Mouse (Mus musculus): ENCODE data around the gene Cox8b. TPM values are rescaled to one million over a fixed set of nuclear protein-coding genes. Genes with fewer than 3 reads are reported as not detected.
"Not testable (repeated sequence)": the region's sequence is repeated elsewhere in the genome, so short reads cannot be mapped to it uniquely, and the experiment has no call there.

Cox8b gene
- polyA plus RNA-seq, 1 experiment = 188 TPM

DNA sequence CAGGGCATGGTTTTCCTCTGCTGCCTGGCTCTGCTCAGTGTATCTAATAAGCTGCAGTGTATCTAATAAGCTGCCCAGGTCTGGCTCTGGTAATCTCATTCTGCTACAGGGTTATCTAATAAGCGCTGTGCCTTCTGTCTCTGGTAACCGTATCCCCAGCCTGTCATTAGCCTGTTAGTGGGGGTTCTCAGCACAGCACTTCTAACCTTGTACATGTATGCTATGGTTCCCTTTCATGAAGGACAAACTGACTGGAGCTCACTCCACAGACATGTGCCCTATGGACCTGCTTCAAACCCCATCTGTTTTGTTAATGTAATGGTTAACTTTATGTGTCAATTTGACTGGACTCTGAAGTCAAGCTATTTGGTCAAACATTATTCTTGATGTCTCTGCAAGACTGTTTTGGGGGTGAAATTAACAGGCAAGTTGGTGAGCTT, 5.4 kb upstream of the Cox8b start:
- no peak for TF ChIP-seq POLR2A (IDR thresholded peaks at IDR 0.05; ENCODE audit: low read depth, low read length)
- no peak for TF ChIP-seq CTCF (conservative IDR thresholded peaks at IDR 0.05; ENCODE audit: insufficient read depth, insufficient read length, low read depth, low read length)
- peaks cover 2% of the 10 kb centered on the region; the same call in 1 of the 2 replicates for H3K4me1 ChIP-seq (ENCODE audit: control insufficient read depth, insufficient read depth, low read length)
- H3K27me3 ChIP-seq (replicated peaks; ENCODE audit: control insufficient read depth, insufficient read depth, low read length) = no peaks in the 10 kb centered on the region
- 68% methylated on average over 2 of the region's 2 CpGs for WGBS
- peak overlapping the region; percentile 48; the same call in 1 of the 2 replicates for H3K4me3 ChIP-seq (ENCODE audit: insufficient read depth, low read depth, low read length)
- H3K36me3 ChIP-seq (ENCODE audit: control insufficient read depth, insufficient read depth, low read length) = no peaks in the 10 kb centered on the region
- H3K27ac ChIP-seq (ENCODE audit: insufficient read depth, low read depth, low read length) = peak overlapping the region; percentile 94
- DNase-seq = peak; percentile 85

DNA sequence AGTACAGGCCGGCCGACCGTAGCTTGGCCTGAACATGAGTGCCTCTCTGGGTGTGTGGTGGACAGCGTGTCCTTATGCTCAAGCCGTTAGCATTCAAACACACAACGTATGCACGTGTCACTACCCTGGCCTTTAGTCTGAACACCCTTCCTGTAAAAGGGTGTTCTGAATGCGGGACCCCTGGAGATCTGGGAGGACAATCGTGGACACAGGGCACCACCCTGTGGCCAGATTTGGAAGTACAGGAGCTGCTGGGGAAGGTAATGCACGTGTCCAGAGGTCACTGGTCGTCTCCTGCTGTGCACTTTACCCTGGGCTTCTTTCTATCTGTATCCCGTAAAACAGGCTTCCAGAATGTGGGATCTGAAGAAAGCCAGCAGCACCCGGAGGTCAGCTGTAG, 3.0 kb upstream of the Cox8b start:
- WGBS = 24% methylated on average over 13 of the region's 13 CpGs
- Histone ChIP-seq H3K27ac (ENCODE audit: insufficient read depth, low read depth, low read length) (no peak overlapping the region), H3K4me3 (ENCODE audit: insufficient read depth, low read depth, low read length) (no peak overlapping the region), H3K36me3 (ENCODE audit: control insufficient read depth, insufficient read depth, low read length) (no peaks in the 10 kb centered on the region), H3K4me1 (ENCODE audit: control insufficient read depth, insufficient read depth, low read length) (peaks cover 2% of the 10 kb centered on the region; the same call in 1 of the 2 replicates), H3K27me3 (replicated peaks; ENCODE audit: control insufficient read depth, insufficient read depth, low read length) (no peaks in the 10 kb centered on the region)
- TF ChIP-seq POLR2A (IDR thresholded peaks at IDR 0.05; ENCODE audit: low read depth, low read length) = no peak
- TF ChIP-seq CTCF (conservative IDR thresholded peaks at IDR 0.05; ENCODE audit: insufficient read depth, insufficient read length, low read depth, low read length) = peak; percentile 86
- DNase-seq = peak; percentile 86

DNA sequence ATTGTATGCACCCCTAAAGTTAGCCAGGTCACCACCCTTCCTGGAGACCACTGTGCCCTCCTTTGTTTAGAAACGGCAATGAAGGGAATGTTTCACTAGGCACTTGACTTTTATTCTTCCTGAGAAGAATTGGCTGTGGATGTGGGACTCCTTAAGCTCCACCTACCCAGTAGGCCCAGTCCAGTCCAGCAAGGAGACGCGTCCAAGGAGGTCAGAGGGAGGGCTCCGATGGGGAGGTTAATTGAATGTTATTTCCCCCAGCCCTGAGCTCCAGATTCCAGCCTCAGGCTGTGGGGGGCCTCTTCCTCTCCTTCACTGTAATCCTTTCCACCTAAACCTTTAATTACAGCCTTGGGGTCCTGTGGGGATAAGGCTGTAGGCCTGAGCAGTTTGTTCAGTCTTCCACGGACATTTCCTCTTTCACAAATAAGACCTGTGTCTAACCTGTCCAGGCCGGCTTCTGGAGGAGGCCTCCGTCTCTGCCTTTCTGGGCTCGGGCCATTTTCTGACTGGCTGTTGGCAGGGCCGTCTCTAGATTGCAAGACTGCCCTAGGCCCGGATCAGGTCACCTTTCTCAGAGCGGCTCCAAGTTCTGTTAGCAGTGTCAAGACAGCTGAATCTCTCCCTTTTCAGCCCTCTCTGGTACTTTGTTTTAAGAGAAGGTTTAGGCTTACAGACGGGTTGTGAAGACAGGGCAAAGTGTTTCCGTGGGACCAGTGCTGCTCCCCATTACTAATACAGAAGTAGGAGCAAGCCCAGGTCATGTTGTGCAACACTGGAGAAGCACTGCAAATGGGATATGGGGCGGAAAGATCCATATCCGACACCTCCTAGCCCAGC, 2.0 kb upstream of the Cox8b start:
- no peaks in the 10 kb centered on the region for H3K27me3 ChIP-seq (replicated peaks; ENCODE audit: control insufficient read depth, insufficient read depth, low read length)
- H3K4me3 ChIP-seq (ENCODE audit: insufficient read depth, low read depth, low read length) = no peak overlapping the region
- no peak overlapping the region for H3K27ac ChIP-seq (ENCODE audit: insufficient read depth, low read depth, low read length)
- DNase-seq = peak; percentile 38
- 67% methylated on average over 15 of the region's 15 CpGs for WGBS
- TF ChIP-seq POLR2A (IDR thresholded peaks at IDR 0.05; ENCODE audit: low read depth, low read length) = no peak
- no peak for TF ChIP-seq CTCF (conservative IDR thresholded peaks at IDR 0.05; ENCODE audit: insufficient read depth, insufficient read length, low read depth, low read length)
- no peaks in the 10 kb centered on the region for H3K36me3 ChIP-seq (ENCODE audit: control insufficient read depth, insufficient read depth, low read length)
- H3K4me1 ChIP-seq (ENCODE audit: control insufficient read depth, insufficient read depth, low read length) = peaks cover 2% of the 10 kb centered on the region; the same call in 1 of the 2 replicates

GRCm38 (mm10) chr7:140899121-140899520, 1.1 kb downstream of the Cox8b start:
- TF ChIP-seq POLR2A (IDR thresholded peaks at IDR 0.05; ENCODE audit: low read depth, low read length) (no peak), CTCF (conservative IDR thresholded peaks at IDR 0.05; ENCODE audit: insufficient read depth, insufficient read length, low read depth, low read length) (no peak)
- Histone ChIP-seq H3K27me3 (replicated peaks; ENCODE audit: control insufficient read depth, insufficient read depth, low read length) (no peaks in the 10 kb centered on the region), H3K36me3 (ENCODE audit: control insufficient read depth, insufficient read depth, low read length) (no peaks in the 10 kb centered on the region), H3K4me3 (ENCODE audit: insufficient read depth, low read depth, low read length) (no peak overlapping the region), H3K4me1 (ENCODE audit: control insufficient read depth, insufficient read depth, low read length) (peaks cover 2% of the 10 kb centered on the region; the same call in 1 of the 2 replicates), H3K27ac (ENCODE audit: insufficient read depth, low read depth, low read length) (no peak overlapping the region)
- DNase-seq = no peak
- 90% methylated on average over 3 of the region's 3 CpGs for WGBS

DNA sequence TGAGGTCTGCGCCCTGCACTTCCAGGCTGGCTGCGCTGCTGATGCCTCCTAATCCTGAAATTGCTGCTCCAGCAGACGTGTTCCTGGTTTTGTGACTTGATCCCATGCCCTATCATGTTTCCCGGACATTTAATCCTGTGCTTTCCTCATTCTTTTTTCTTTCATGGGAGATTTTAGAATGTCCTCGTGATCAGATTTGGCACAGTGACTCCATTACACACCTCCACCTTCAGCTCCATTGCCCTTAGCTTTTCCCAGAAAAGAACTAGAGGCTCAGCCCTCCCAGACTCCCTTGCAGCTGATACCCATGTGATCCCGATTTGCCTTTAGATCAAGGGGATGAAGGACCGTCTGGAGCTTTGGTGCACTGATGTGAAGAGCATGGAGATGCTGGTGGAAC, 2.4 kb downstream of the Cox8b start:
- WGBS = 80% methylated on average over 7 of the region's 7 CpGs
- TF ChIP-seq CTCF (conservative IDR thresholded peaks at IDR 0.05; ENCODE audit: insufficient read depth, insufficient read length, low read depth, low read length) = no peak
- no peak for TF ChIP-seq POLR2A (IDR thresholded peaks at IDR 0.05; ENCODE audit: low read depth, low read length)
- H3K4me3 ChIP-seq (ENCODE audit: insufficient read depth, low read depth, low read length) = no peak overlapping the region
- no peak overlapping the region for H3K27ac ChIP-seq (ENCODE audit: insufficient read depth, low read depth, low read length)
- no peaks in the 10 kb centered on the region for H3K36me3 ChIP-seq (ENCODE audit: control insufficient read depth, insufficient read depth, low read length)
- no peaks in the 10 kb centered on the region for H3K4me1 ChIP-seq (ENCODE audit: control insufficient read depth, insufficient read depth, low read length)
- no peaks in the 10 kb centered on the region for H3K27me3 ChIP-seq (replicated peaks; ENCODE audit: control insufficient read depth, insufficient read depth, low read length)
- DNase-seq = no peak

DNA sequence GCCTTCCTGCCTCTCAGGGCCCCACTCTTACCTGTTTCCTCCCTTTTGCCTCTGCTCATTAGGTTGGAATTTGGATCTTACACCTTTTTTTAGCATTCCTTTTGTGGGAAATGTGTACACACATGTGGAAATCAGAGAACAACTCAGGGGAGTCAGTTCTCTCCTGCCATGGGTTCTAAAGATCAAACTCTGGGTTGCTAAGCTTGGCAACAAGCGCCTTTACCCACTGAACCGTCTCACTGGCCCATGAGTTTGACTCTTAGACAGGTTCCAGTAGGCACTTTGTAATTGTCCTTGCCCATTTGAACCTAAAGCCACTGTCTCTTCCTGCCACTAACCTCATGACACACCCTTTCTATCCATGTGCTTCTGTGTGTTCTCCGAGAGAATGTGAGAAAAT, 5.6 kb downstream of the Cox8b start:
- TF ChIP-seq POLR2A (IDR thresholded peaks at IDR 0.05; ENCODE audit: low read depth, low read length) (no peak), CTCF (conservative IDR thresholded peaks at IDR 0.05; ENCODE audit: insufficient read depth, insufficient read length, low read depth, low read length) (no peak)
- H3K4me3 ChIP-seq (ENCODE audit: insufficient read depth, low read depth, low read length) = no peak overlapping the region
- peaks cover 5% of the 10 kb centered on the region; the same call in 1 of the 2 replicates for H3K36me3 ChIP-seq (ENCODE audit: control insufficient read depth, insufficient read depth, low read length)
- 73% methylated on average over 3 of the region's 3 CpGs for WGBS
- no peaks in the 10 kb centered on the region for H3K4me1 ChIP-seq (ENCODE audit: control insufficient read depth, insufficient read depth, low read length)
- DNase-seq = peak; percentile 65
- H3K27me3 ChIP-seq (replicated peaks; ENCODE audit: control insufficient read depth, insufficient read depth, low read length) = no peaks in the 10 kb centered on the region
- no peak overlapping the region for H3K27ac ChIP-seq (ENCODE audit: insufficient read depth, low read depth, low read length)

- no peak for DNase-seq
- Histone ChIP-seq H3K27me3 (replicated peaks; ENCODE audit: control insufficient read depth, insufficient read depth, low read length) (no peaks in the 10 kb centered on the region), H3K4me1 (ENCODE audit: control insufficient read depth, insufficient read depth, low read length) (no peaks in the 10 kb centered on the region), H3K27ac (ENCODE audit: insufficient read depth, low read depth, low read length) (no peak overlapping the region), H3K36me3 (ENCODE audit: control insufficient read depth, insufficient read depth, low read length) (peaks cover 5% of the 10 kb centered on the region; the same call in 1 of the 2 replicates), H3K4me3 (ENCODE audit: insufficient read depth, low read depth, low read length) (no peak overlapping the region)
- 85% methylated on average over 7 of the region's 7 CpGs for WGBS
- TF ChIP-seq POLR2A (IDR thresholded peaks at IDR 0.05; ENCODE audit: low read depth, low read length) (no peak), CTCF (conservative IDR thresholded peaks at IDR 0.05; ENCODE audit: insufficient read depth, insufficient read length, low read depth, low read length) (no peak)
Observed at GRCm38 (mm10) chr7:140894031-140894430, 6.2 kb downstream of the Cox8b start.

- not testable (repeated sequence) for H3K4me1 ChIP-seq (ENCODE audit: control insufficient read depth, insufficient read depth, low read length); H3K4me3 ChIP-seq (ENCODE audit: insufficient read depth, low read depth, low read length); H3K27ac ChIP-seq (ENCODE audit: insufficient read depth, low read depth, low read length); H3K27me3 ChIP-seq (replicated peaks; ENCODE audit: control insufficient read depth, insufficient read depth, low read length); H3K36me3 ChIP-seq (ENCODE audit: control insufficient read depth, insufficient read depth, low read length); DNase-seq
- 94% methylated on average over 16 of the region's 16 CpGs for WGBS
Observed at GRCm38 (mm10) chr7:140890636-140891035, 9.6 kb downstream of the Cox8b start.

Measured in kidney, adult 2 months (tissue).